Mouse (Mus musculus): ENCODE measurements around the gene Rps23.

The Rps23 gene

DNA sequence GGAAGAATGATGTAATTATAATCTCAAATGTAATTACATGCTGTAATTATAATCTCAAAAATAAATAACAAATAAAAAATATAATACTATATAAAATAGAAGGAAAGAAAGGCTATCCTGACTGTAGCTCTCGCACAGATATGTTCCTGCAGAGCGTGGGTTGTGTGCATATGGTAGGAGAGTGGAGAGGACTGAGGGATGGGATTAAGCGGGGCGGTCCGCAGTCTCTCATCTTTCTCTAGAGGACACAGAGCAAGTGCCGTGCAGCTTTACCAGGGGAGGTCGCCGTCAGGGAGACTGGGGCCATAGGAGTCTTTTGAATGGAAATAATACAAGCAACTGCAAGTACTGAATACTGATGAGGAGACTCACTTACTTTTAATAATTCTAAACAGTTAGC, 37.8 kb downstream of the Rps23 start:
- TF ChIP-seq CTCF (conservative IDR thresholded peaks at IDR 0.05; ENCODE audit: low read length) (no peak), POU5F1 (IDR thresholded peaks at IDR 0.05; ENCODE audit: borderline replicate concordance, low read length) (no peak), NANOG (IDR thresholded peaks at IDR 0.05; ENCODE audit: borderline replicate concordance, low read length) (no peak)
- no peak overlapping the region for H3K4me3 ChIP-seq (replicated peaks; ENCODE audit: low read length)
- no peaks in the 10 kb centered on the region for H3K9me3 ChIP-seq (ENCODE audit: low read length)
- no peaks in the 10 kb centered on the region for H3K4me1 ChIP-seq (replicated peaks; ENCODE audit: low read depth, low read length)
- H3K36me3 ChIP-seq (ENCODE audit: insufficient read depth, low read length), result no peaks in the 10 kb centered on the region
- H3K27me3 ChIP-seq (ENCODE audit: insufficient read depth, low read length), result no peaks in the 10 kb centered on the region

DNA sequence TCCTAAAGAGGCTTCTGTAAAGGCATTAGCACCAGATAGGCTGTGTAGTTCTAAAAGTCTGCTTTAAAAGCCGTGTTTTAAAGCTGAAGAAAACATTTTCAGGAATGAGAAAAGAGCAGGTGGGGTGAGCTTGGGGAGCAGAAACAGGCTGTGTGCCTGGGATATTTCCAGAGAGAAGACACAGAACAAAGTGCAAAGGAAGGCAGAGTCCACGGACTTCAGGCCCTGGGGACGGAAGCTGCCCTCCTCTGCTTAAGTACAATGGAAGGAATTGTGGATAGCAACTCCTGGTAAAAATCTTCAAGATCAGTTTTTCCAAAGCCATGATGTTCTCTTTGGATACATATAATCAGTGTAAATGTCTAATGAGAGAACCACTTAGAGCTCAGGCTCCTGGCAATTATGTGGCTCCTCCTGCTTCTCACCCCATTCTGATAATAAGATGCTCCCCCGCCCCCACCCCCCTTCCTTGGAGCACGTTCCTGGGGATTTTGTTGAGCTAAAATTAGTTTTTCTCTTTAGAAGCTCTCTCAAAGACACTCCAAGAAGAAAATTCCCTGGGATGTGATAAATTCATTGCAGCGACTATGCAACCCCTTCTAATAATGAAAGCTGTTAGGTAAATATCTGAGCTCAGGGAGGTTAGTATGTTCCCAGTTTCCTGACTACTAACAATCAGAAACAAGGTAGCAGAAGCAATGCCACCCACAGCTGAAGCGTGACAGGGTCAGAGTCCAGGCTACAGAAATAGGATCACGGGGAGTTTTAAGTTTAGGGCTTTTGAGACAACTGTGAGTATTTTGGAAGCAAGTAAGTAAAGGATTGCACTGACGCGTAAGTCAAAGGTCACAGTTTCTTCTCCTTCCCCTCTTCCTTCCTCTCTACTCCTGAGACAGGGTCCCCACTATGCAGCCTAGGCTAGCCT, 40.3 kb downstream of the Rps23 start:
- no peaks in the 10 kb centered on the region for H3K27me3 ChIP-seq (ENCODE audit: insufficient read depth, low read length)
- H3K4me3 ChIP-seq (replicated peaks; ENCODE audit: low read length), result no peak overlapping the region
- H3K9me3 ChIP-seq (ENCODE audit: low read length), result no peaks in the 10 kb centered on the region
- no peak for TF ChIP-seq POU5F1 (IDR thresholded peaks at IDR 0.05; ENCODE audit: borderline replicate concordance, low read length)
- TF ChIP-seq NANOG (IDR thresholded peaks at IDR 0.05; ENCODE audit: borderline replicate concordance, low read length), result no peak
- no peak for TF ChIP-seq CTCF (conservative IDR thresholded peaks at IDR 0.05; ENCODE audit: low read length)
- no peaks in the 10 kb centered on the region for H3K36me3 ChIP-seq (ENCODE audit: insufficient read depth, low read length)
- no peaks in the 10 kb centered on the region for H3K4me1 ChIP-seq (replicated peaks; ENCODE audit: low read depth, low read length)

DNA sequence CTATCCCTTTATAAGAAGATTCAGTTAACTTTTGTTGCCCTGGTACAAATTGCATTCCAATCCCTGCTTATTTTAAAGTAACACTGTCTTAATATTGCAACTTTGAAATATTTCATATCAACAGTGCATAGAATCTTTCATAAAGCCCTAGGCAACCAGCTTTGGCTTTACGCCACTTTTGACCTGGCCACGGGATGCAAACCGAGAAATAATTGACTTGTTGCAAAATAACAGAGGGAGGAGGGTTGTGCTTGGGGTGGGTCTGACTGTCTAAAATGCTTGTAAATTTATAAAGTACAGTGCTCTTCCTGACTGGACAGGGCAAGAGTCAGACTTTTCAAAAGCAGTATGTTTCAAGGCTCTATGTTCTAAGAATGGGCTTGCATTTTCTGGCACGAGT, 41.8 kb downstream of the Rps23 start:
- Histone ChIP-seq H3K4me3 (replicated peaks; ENCODE audit: low read length) (no peak overlapping the region), H3K4me1 (replicated peaks; ENCODE audit: low read depth, low read length) (no peaks in the 10 kb centered on the region), H3K9me3 (ENCODE audit: low read length) (no peaks in the 10 kb centered on the region), H3K27me3 (ENCODE audit: insufficient read depth, low read length) (no peaks in the 10 kb centered on the region), H3K36me3 (ENCODE audit: insufficient read depth, low read length) (no peaks in the 10 kb centered on the region)
- TF ChIP-seq POU5F1 (IDR thresholded peaks at IDR 0.05; ENCODE audit: borderline replicate concordance, low read length) (no peak), CTCF (conservative IDR thresholded peaks at IDR 0.05; ENCODE audit: low read length) (no peak), NANOG (IDR thresholded peaks at IDR 0.05; ENCODE audit: borderline replicate concordance, low read length) (no peak)

DNA sequence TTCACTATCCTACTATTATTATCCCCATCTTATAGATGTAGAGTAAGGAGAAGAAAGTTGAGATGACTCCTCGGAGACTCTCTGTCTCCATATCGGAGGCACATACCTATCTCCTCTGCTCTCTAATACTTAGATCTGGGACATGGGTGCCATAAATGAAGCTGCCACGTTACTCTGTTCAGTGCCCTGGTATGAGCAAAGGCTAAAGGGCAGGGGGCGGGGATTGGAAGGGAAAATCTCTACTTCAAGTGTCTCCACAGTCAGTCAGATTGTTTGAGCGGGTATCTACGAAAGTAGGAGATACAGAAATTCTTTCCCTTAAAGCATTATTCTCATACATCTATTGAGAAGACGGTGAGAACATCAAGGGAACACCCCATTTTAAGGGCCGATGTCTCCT, 43.2 kb downstream of the Rps23 start:
- Histone ChIP-seq H3K9me3 (ENCODE audit: low read length) (no peaks in the 10 kb centered on the region), H3K4me1 (replicated peaks; ENCODE audit: low read depth, low read length) (no peaks in the 10 kb centered on the region), H3K27me3 (ENCODE audit: insufficient read depth, low read length) (no peaks in the 10 kb centered on the region), H3K36me3 (ENCODE audit: insufficient read depth, low read length) (no peaks in the 10 kb centered on the region), H3K4me3 (replicated peaks; ENCODE audit: low read length) (no peak overlapping the region)
- TF ChIP-seq POU5F1 (IDR thresholded peaks at IDR 0.05; ENCODE audit: borderline replicate concordance, low read length) (no peak), CTCF (conservative IDR thresholded peaks at IDR 0.05; ENCODE audit: low read length) (no peak), NANOG (IDR thresholded peaks at IDR 0.05; ENCODE audit: borderline replicate concordance, low read length) (no peak)

DNA sequence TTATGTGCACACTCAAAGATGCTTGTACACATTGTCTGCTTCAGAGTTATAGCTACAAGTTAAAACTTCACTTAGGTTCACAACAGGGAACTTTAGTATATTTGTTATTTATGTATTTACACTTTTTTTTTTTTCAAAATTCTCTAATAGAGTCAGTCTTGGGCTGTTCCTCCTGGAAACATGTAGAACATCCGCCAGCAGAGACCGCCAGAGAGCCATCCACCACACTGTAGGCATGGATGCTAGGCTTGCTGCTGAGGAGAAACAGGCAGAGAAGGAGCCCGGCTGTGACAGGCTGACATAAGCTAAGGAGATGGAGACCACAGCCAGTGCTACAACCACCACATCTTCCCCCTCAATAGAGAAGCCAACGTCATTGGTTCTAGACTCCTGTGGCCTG, 44.7 kb downstream of the Rps23 start:
- TF ChIP-seq POU5F1 (IDR thresholded peaks at IDR 0.05; ENCODE audit: borderline replicate concordance, low read length), result no peak
- peak; percentile 60 for TF ChIP-seq CTCF (conservative IDR thresholded peaks at IDR 0.05; ENCODE audit: low read length)
- TF ChIP-seq NANOG (IDR thresholded peaks at IDR 0.05; ENCODE audit: borderline replicate concordance, low read length), result no peak
- Histone ChIP-seq H3K27me3 (ENCODE audit: insufficient read depth, low read length) (no peaks in the 10 kb centered on the region), H3K9me3 (ENCODE audit: low read length) (no peaks in the 10 kb centered on the region), H3K4me3 (replicated peaks; ENCODE audit: low read length) (no peak overlapping the region), H3K36me3 (ENCODE audit: insufficient read depth, low read length) (no peaks in the 10 kb centered on the region), H3K4me1 (replicated peaks; ENCODE audit: low read depth, low read length) (no peaks in the 10 kb centered on the region)

DNA sequence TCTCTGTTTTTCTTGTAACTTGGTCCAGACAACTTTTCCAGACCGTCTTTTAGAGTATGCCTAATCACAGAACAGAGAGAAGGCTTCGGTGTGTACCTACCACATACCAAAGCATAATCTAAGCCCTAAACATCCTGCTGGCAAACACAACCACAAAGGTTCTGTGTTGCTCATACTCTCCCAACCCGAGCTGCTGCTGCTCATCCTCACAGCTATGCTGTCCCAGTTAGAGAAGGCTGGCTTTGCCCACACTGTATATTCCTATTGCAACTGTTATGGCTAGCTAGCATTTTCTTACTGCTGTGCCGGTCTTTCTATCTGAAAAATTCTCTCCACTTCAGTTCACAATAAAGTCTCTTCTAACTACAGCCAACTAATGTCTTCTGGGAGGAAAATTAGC, 46.2 kb downstream of the Rps23 start:
- TF ChIP-seq CTCF (conservative IDR thresholded peaks at IDR 0.05; ENCODE audit: low read length) (no peak), NANOG (IDR thresholded peaks at IDR 0.05; ENCODE audit: borderline replicate concordance, low read length) (no peak), POU5F1 (IDR thresholded peaks at IDR 0.05; ENCODE audit: borderline replicate concordance, low read length) (no peak)
- Histone ChIP-seq H3K9me3 (ENCODE audit: low read length) (no peaks in the 10 kb centered on the region), H3K27me3 (ENCODE audit: insufficient read depth, low read length) (no peaks in the 10 kb centered on the region), H3K4me1 (replicated peaks; ENCODE audit: low read depth, low read length) (no peaks in the 10 kb centered on the region), H3K36me3 (ENCODE audit: insufficient read depth, low read length) (no peaks in the 10 kb centered on the region), H3K4me3 (replicated peaks; ENCODE audit: low read length) (no peak overlapping the region)

DNA sequence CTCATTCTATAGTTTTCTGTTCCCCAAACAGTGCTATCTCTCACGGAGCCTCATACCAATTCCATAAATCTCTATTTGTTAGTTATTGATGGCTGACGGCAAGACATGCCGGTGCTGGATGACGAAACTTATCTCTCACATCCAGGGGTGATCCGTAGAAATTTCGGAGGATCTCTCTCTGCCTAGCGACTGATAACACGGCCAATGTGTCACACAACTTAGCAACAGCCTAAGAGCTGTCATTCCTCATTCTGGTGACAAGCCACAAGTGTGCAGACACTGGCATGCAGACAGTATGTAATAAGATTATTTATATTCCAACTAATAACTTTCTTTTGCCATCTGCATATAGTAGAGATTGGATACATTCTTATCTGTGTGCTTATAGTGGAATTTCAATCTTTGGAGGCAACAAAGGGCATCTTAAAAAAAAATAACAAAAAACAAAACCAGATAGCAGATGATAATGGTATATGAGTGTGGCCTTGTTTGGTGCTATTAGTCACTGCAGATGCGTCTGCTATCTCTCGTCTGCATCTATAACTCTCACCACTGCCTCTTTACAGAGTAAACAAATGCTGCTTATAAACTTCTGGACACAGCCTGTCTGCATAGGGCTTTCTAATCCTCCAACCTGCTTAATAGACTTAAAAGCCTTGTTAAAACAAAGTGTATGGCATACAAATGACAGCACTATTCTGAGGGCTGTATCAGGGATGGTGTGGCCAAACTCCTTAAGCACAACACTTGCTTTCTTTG, 47.7 kb downstream of the Rps23 start:
- Histone ChIP-seq H3K36me3 (ENCODE audit: insufficient read depth, low read length) (no peaks in the 10 kb centered on the region), H3K27me3 (ENCODE audit: insufficient read depth, low read length) (no peaks in the 10 kb centered on the region), H3K9me3 (ENCODE audit: low read length) (no peaks in the 10 kb centered on the region), H3K4me3 (replicated peaks; ENCODE audit: low read length) (no peak overlapping the region), H3K4me1 (replicated peaks; ENCODE audit: low read depth, low read length) (no peaks in the 10 kb centered on the region)
- TF ChIP-seq CTCF (conservative IDR thresholded peaks at IDR 0.05; ENCODE audit: low read length) (no peak), POU5F1 (IDR thresholded peaks at IDR 0.05; ENCODE audit: borderline replicate concordance, low read length) (no peak), NANOG (IDR thresholded peaks at IDR 0.05; ENCODE audit: borderline replicate concordance, low read length) (no peak)

DNA sequence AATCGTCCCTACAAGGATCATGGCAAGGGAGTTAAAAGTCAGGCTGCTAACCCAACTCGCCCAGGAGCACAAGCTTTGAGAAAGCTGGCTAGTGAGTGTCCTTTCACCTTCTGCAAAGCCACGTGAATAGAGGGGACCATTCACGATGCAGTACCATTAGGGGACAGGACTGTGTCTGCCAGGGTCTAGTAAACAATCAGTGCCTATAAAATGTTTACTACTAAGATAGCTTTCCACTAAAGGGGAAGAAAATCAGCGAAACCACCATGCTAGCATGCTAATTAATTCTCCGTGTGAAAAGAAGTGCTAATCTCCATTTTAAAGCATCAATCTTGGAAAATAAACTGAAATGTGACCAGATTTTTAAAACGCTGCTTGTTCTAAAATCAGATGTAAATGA, 50.7 kb downstream of the Rps23 start:
- H3K36me3 ChIP-seq (ENCODE audit: insufficient read depth, low read length), result no peaks in the 10 kb centered on the region
- no peaks in the 10 kb centered on the region for H3K27me3 ChIP-seq (ENCODE audit: insufficient read depth, low read length)
- H3K4me1 ChIP-seq (replicated peaks; ENCODE audit: low read depth, low read length), result no peaks in the 10 kb centered on the region
- H3K9me3 ChIP-seq (ENCODE audit: low read length), result no peaks in the 10 kb centered on the region
- H3K4me3 ChIP-seq (replicated peaks; ENCODE audit: low read length), result no peak overlapping the region
- no peak for TF ChIP-seq POU5F1 (IDR thresholded peaks at IDR 0.05; ENCODE audit: borderline replicate concordance, low read length)
- TF ChIP-seq CTCF (conservative IDR thresholded peaks at IDR 0.05; ENCODE audit: low read length), result no peak
- no peak for TF ChIP-seq NANOG (IDR thresholded peaks at IDR 0.05; ENCODE audit: borderline replicate concordance, low read length)

Measured in E14TG2a.4 (cell line).